Mouse (Mus musculus) heart, embryonic 10.5 days (tissue): Measurements from ENCODE around the gene Crybg3. TPM values are rescaled to one million over a fixed set of nuclear protein-coding genes. Genes with fewer than 3 reads are reported as not detected.

Experiments used
- DNase-seq: peaks from one replicate; pipeline ENCODE4 v3.0.0-alpha.2; 2017; ENCODE audit warnings: low spot score
- H3K27ac ChIP-seq: fragments of 300-500 bp; sonication (generic); 2 replicates; pipeline ENCODE4 v1.5.1; 2016; ENCODE audit warnings: mild to moderate bottlenecking
- H3K27me3 ChIP-seq: fragments of 300-500 bp; sonication (generic); 2 replicates; pipeline ENCODE4 v1.6.1; 2016; ENCODE audit warnings: mild to moderate bottlenecking; ENCODE audit not compliant: poor library complexity, insufficient read depth, severe bottlenecking
- H3K36me3 ChIP-seq: fragments of 300-500 bp; sonication (generic); 2 replicates; pipeline ENCODE4 v1.6.1; 2016; ENCODE audit warnings: mild to moderate bottlenecking, moderate library complexity
- H3K4me1 ChIP-seq: fragments of 300-500 bp; sonication (generic); 2 replicates; pipeline ENCODE4 v1.6.1; 2016; ENCODE audit warnings: mild to moderate bottlenecking
- H3K4me3 ChIP-seq: fragments of 300-500 bp; sonication (generic); 2 replicates; pipeline ENCODE4 v1.5.1; 2016; ENCODE audit warnings: mild to moderate bottlenecking, moderate library complexity
- H3K9me3 ChIP-seq: fragments of 300-500 bp; sonication (generic); 2 replicates; pipeline ENCODE4 v1.6.1; 2016; ENCODE audit warnings: mild to moderate bottlenecking, moderate library complexity
- WGBS: fragments of 180-500 bp; shearing (Covaris S2); methylation state at CpG from one replicate; pipeline ENCODE4 v1.1.7; 2016; 5-methylcytosine and 5-hydroxymethylcytosine counted together
- polyA plus RNA-seq: library from polyadenylated mRNA; unstranded; fragments of >200 nt; fragmentation: Nextera tagmentation; extraction: Ambion mirVana; gene quantifications from 2 replicates; pipeline ENCODE4 v1.2.1, GENCODE M21; 2016

Crybg3 gene
- polyA plus RNA-seq, 1 experiment from 2014 or later = 11.4 TPM

DNA sequence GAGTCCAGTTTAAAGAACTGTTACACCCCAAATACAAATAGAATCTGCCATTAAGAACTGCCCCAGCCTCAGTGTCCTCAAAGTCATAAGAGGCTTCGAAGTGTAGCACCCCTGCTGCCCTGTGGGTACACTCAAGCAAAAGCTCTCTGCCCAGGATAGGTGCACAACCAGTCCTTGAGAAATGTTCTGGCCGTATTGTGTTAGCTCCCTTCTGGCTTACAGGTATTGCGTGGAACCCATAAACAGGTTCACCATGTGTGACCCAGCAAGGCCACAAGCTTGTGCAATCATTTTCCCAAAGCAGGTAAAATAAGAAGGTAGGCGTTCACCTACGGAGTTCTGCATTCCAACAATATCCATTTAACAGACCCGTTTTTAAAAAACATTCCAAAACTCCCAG is 3.5 kb downstream of the Crybg3 start:
- Histone ChIP-seq H3K9me3 (no peaks in the 10 kb centered on the region), H3K27ac (peak overlapping the region; percentile 70), H3K4me3 (no peak overlapping the region), H3K4me1 (peaks cover 48% of the 10 kb centered on the region), H3K27me3 (no peaks in the 10 kb centered on the region), H3K36me3 (no peaks in the 10 kb centered on the region)
- peak; percentile 69 for DNase-seq
- WGBS = 91% methylated on average over 6 of the region's 6 CpGs

- peak; percentile 73 for DNase-seq
- Histone ChIP-seq H3K27ac (no peak overlapping the region), H3K36me3 (no peaks in the 10 kb centered on the region), H3K9me3 (no peaks in the 10 kb centered on the region), H3K4me3 (no peak overlapping the region), H3K4me1 (peaks cover 61% of the 10 kb centered on the region), H3K27me3 (no peaks in the 10 kb centered on the region)
- 66% methylated on average over 3 of the region's 3 CpGs for WGBS
These were observed 6.1 kb downstream of the Crybg3 start for GRCm38 (mm10) chr16:59594714-59595113.

DNA sequence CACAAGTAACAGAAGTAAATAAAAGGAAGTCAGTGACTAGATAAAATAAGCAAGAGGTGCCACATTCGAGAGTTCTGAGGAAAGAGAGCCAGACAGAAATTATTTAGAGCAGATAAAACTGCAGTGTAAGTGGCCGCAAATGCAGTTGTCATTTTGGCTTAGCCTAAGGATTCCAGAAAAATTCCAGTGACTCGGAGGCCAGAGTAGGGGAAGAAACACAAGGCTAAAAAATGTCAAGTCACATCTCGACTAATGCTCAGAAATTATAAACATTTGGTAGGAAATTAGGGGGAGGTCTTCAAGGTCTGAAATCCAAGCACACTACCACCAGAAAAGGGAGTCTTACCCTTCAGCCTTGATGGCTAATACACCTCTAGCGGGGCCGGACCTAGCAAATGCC is 10.0 kb downstream of the Crybg3 start:
- DNase-seq = peak; percentile 31
- Histone ChIP-seq H3K36me3 (no peaks in the 10 kb centered on the region), H3K27me3 (no peaks in the 10 kb centered on the region), H3K9me3 (no peaks in the 10 kb centered on the region), H3K27ac (peak overlapping the region; percentile 67; the same call in 1 of the 2 replicates), H3K4me1 (peaks cover 62% of the 10 kb centered on the region), H3K4me3 (no peak overlapping the region)
- WGBS = 48% methylated on average over 6 of the region's 6 CpGs

- H3K27me3 ChIP-seq = no peaks in the 10 kb centered on the region
- WGBS = 73% methylated on average over 13 of the region's 13 CpGs
- no peaks in the 10 kb centered on the region for H3K9me3 ChIP-seq
- H3K36me3 ChIP-seq = no peaks in the 10 kb centered on the region
- H3K4me1 ChIP-seq = peaks cover 58% of the 10 kb centered on the region
- peak; percentile 65 for DNase-seq
- peak overlapping the region; percentile 87 for H3K27ac ChIP-seq
- peak overlapping the region; percentile 9; the same call in 1 of the 2 replicates for H3K4me3 ChIP-seq
These were observed 12.3 kb downstream of the Crybg3 start for GRCm38 (mm10) chr16:59588351-59589025.

DNA sequence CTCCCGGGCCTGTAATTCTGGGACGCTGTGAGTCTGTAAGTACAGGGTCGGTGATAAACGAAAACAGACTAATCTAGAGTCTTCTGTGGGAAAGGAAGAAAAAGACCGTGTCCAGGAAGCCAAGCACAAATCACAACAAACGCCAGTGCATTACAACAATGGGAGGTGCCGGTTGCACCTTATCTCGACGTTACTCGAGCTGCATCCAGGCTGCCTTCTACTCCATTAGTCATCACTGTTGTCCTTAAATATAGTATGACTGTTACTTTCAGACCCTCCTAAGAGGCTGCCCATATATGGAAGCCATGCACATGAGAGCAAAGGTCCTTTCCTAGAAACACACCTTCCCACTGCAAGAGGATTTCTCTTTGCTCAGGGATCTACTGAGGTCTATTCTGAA is 13.0 kb downstream of the Crybg3 start:
- Histone ChIP-seq H3K9me3 (no peaks in the 10 kb centered on the region), H3K27me3 (no peaks in the 10 kb centered on the region), H3K36me3 (no peaks in the 10 kb centered on the region), H3K4me1 (peaks cover 60% of the 10 kb centered on the region), H3K4me3 (peak overlapping the region; percentile 9; the same call in 1 of the 2 replicates), H3K27ac (peak overlapping the region; percentile 87)
- 20% methylated on average over 10 of the region's 10 CpGs for WGBS
- peak; percentile 79 for DNase-seq

DNA sequence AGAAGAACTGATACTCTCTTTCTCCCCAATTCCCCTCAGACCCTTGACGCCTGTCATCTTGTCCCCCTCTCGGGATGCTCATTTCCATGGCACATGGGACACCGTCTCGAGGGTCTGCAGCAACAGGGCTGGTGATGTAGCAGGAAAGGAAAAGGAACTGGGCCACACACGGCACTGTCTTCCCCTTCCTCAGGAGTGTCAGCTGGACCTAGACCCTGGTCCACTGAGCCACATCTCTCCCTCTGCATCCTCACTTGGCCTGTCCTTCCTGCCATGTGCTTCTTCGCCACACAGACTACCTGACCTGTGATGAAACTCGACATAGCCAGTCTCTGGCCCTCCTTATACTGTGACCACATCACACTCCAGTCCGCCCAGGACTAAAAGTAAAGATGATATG is 13.9 kb downstream of the Crybg3 start:
- H3K4me1 ChIP-seq = peaks cover 60% of the 10 kb centered on the region
- peak overlapping the region; percentile 87 for H3K27ac ChIP-seq
- 72% methylated on average over 8 of the region's 8 CpGs for WGBS
- peak; percentile 73 for DNase-seq
- H3K9me3 ChIP-seq = no peaks in the 10 kb centered on the region
- H3K27me3 ChIP-seq = no peaks in the 10 kb centered on the region
- no peaks in the 10 kb centered on the region for H3K36me3 ChIP-seq
- H3K4me3 ChIP-seq = no peak overlapping the region

- peaks cover 55% of the 10 kb centered on the region for H3K4me1 ChIP-seq
- no peaks in the 10 kb centered on the region for H3K27me3 ChIP-seq
- peak overlapping the region; percentile 87 for H3K27ac ChIP-seq
- DNase-seq = peak; percentile 66
- H3K9me3 ChIP-seq = no peaks in the 10 kb centered on the region
- WGBS = 39% methylated on average over 6 of the region's 6 CpGs
- H3K4me3 ChIP-seq = no peak overlapping the region
- no peaks in the 10 kb centered on the region for H3K36me3 ChIP-seq
These were observed 14.5 kb downstream of the Crybg3 start for GRCm38 (mm10) chr16:59586276-59586675.

DNA sequence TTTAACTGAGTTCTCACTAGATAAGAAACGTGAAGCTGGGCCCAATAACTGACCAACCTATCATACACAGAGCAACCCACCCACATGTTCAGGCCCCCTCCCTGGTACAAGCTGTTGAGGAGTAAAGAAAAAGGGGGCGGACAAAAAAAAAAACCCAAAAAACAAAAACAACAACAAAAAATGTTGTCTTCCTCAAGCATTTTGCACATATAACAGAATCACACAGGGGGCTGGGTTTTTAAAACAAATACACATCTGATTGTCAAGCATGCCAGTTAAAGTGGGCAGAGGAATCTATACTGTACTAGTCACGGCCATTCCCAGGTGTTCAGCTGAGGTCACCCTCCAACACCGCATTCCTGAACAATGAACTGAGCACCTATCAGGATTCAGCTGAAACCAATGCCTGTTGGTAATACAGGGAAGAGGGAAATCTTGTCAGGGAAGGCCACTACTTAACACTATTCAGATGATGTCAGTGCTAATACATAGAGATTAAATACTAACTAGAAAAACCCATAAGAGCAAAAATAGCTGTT is 15.0 kb downstream of the Crybg3 start:
- H3K4me1 ChIP-seq = peaks cover 51% of the 10 kb centered on the region
- no peaks in the 10 kb centered on the region for H3K27me3 ChIP-seq
- no peak overlapping the region for H3K4me3 ChIP-seq
- WGBS = 67% methylated on average over 4 of the region's 4 CpGs
- no peaks in the 10 kb centered on the region for H3K9me3 ChIP-seq
- H3K36me3 ChIP-seq = no peaks in the 10 kb centered on the region
- DNase-seq = peak; percentile 62
- peak overlapping the region; percentile 87; the same call in 1 of the 2 replicates for H3K27ac ChIP-seq

DNA sequence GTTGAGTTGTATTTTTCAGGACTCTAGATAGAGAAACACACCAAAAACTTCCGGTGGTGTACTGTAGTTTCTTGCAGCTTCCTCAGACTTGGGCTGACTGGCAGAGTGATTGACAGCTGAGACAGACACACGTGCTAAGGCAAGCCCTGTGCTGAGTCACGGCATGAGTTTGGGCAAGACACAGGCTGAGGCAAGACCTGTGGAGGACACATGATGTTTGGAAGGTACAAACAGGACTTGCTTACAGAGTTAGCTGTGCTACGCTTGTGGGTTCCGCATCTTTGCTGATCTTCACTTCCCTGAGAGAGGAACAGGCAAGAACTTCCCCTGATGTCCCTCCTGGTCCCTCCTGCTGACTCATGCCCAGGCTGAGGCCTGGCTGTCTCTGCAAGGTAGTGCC is 17.3 kb downstream of the Crybg3 start:
- peaks cover 34% of the 10 kb centered on the region for H3K4me1 ChIP-seq
- WGBS = 77% methylated on average over 5 of the region's 5 CpGs
- no peak for DNase-seq
- no peak overlapping the region for H3K27ac ChIP-seq
- 0 out of 2 replicates have a peak, but pooled peaks cover 7% of the 10 kb centered on the region for H3K36me3 ChIP-seq
- no peaks in the 10 kb centered on the region for H3K9me3 ChIP-seq
- no peaks in the 10 kb centered on the region for H3K27me3 ChIP-seq
- no peak overlapping the region for H3K4me3 ChIP-seq

DNA sequence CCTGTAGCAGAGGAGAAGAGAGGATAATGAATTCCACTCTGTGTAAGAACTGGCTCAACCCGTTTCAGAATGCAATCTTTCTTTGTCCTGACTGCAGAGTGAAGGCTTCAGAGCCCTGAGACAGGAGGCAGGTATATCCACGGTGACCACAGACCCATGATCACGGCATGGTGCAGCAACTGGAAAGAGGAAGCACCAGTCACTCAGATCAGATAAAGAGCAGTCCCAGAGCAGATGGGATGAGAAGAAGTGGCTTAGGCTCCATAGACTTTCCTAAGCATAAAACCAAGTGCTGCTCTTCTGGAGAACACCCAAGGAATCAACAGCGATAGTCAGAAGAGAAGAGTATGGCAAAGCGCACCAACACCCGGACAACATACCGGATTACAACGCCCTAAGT is 21.5 kb downstream of the Crybg3 start:
- H3K9me3 ChIP-seq = no peaks in the 10 kb centered on the region
- DNase-seq = peak; percentile 16
- H3K27me3 ChIP-seq = no peaks in the 10 kb centered on the region
- peaks cover 26% of the 10 kb centered on the region for H3K36me3 ChIP-seq
- no peak overlapping the region for H3K27ac ChIP-seq
- peaks cover 6% of the 10 kb centered on the region for H3K4me1 ChIP-seq
- no peak overlapping the region for H3K4me3 ChIP-seq
- 86% methylated on average over 8 of the region's 8 CpGs for WGBS

- Histone ChIP-seq H3K4me3 (no peak overlapping the region), H3K36me3 (peaks cover 31% of the 10 kb centered on the region), H3K9me3 (no peaks in the 10 kb centered on the region), H3K27me3 (no peaks in the 10 kb centered on the region), H3K27ac (no peak overlapping the region), H3K4me1 (peaks cover 18% of the 10 kb centered on the region)
- WGBS = 87% methylated on average over 11 of the region's 11 CpGs
- DNase-seq = peak; percentile 55
These were observed 26.8 kb downstream of the Crybg3 start for GRCm38 (mm10) chr16:59573961-59574360.

- Histone ChIP-seq H3K27ac (no peak overlapping the region), H3K36me3 (peaks cover 25% of the 10 kb centered on the region), H3K27me3 (no peaks in the 10 kb centered on the region), H3K4me3 (no peak overlapping the region), H3K9me3 (no peaks in the 10 kb centered on the region), H3K4me1 (peaks cover 31% of the 10 kb centered on the region)
- WGBS = 80% methylated on average over 3 of the region's 3 CpGs
- DNase-seq = peak; percentile 45
These were observed 28.1 kb downstream of the Crybg3 start for GRCm38 (mm10) chr16:59572685-59573084.

GRCm38 (mm10) chr16:59570807-59571206 is 30.0 kb downstream of the Crybg3 start:
- WGBS = 90% methylated on average over 8 of the region's 8 CpGs
- Histone ChIP-seq H3K36me3 (peaks cover 16% of the 10 kb centered on the region), H3K27me3 (no peaks in the 10 kb centered on the region), H3K9me3 (no peaks in the 10 kb centered on the region), H3K4me1 (peaks cover 40% of the 10 kb centered on the region), H3K4me3 (no peak overlapping the region), H3K27ac (no peak overlapping the region)
- peak; percentile 30 for DNase-seq
